Mouse (Mus musculus) ES-CJ7 (cell line): ENCODE results near the gene Lgals4.
A peak's percentile ranks its signal among the peaks of the same experiment; 100 is the strongest.

ENCODE experiments used
- DNase-seq: peaks from one replicate; pipeline ENCODE4 v3.0.0; 2011; ENCODE audit warnings: low read depth, low spot score

Gene Lgals4

DNA sequence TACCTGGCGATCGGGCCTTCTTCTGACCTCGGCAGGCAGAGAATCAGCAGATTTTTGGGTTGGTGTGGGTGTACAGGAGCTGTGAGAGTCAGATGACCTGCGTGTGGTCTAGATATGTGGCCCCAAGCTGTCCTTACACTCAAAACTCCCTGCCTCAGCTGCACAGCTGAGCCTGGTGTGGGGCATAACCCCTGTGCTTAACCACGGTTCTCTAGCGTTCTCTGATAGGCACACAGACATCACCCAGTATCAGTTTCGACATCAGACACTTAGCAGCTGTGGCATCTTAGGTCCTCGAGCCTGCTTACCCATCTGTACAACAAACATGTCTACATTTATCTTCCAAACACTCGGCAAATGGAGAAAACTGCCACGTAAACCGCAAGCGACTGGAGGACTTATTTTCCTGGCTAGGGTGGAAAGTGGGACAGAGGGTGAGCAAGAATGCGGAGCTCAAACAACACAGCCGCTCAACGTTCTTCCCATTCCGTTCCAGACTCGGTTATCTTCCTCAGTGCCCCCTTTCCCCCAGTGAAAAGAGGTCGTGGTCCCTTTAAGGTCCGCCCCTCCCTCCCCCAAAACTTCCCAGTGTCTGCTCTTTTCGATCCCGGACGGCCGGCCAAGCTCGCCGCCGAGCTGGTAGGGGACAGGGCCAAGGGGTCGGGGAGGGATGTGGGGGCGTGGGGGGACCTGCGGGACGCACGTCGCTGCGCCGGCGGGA is 25.3 kb upstream of the Lgals4 start, which contains the start of gene Hnrnpl:
Gene Hnrnpl (plus strand): TSS at position 321 of the 721 bp plus-strand sequence.
- DNase-seq: peak; percentile 60

DNA sequence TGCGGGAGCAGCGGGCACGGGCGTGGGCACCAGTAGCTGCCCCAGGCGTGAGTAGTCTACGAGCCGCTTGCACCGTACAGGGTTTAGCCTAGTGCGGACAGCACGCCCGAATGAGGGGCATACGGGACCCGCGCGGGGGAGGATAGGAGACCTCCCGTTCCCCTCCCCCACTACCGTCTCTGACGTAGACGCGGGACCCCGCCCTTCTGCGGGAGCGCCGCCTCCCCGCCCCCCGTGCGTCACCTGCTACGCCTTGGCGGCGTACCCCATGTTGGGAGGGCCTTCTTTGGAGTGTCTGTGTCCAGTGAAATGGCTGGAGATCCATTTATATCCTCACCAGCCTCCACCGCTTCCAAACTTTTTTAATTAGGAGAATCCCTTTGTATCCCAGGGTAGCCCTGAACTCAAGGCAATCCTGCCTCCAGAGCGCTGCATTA is 24.7 kb upstream of the Lgals4 start:
- peak; percentile 94 for DNase-seq

DNA sequence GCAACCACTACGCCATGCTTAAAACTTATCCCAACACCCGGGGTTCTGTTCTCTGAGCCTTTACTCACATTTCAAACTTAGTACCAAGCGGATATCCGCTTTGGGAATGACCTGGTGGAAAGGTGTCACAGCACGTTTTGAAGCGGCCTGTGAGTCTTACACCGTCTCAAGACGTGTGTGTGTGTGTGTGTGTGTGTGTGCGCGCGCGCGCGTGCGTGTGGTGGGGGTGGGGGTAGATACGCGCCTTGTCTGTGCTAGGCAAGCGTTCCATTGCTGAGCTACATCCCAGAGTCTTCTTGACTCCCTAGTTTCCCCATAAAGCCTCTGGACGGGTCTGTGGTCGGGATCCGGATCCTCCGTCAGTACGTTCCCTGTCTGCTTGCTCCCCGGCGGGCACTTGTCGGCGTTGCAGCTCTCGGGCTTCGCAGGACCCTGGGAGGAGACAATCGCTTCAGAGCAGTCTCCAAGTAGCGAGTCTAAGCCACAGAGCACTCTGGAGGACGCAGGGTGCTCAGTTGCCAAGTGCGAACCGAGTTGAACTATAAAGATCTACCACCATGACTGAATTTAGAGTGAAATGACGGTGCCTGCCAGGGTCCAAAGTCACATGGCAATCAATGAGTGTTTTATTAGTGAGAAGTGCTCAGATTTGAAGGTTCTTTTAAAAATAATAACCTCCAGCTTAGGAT is 24.1 kb upstream of the Lgals4 start:
- peak; percentile 74 for DNase-seq

DNA sequence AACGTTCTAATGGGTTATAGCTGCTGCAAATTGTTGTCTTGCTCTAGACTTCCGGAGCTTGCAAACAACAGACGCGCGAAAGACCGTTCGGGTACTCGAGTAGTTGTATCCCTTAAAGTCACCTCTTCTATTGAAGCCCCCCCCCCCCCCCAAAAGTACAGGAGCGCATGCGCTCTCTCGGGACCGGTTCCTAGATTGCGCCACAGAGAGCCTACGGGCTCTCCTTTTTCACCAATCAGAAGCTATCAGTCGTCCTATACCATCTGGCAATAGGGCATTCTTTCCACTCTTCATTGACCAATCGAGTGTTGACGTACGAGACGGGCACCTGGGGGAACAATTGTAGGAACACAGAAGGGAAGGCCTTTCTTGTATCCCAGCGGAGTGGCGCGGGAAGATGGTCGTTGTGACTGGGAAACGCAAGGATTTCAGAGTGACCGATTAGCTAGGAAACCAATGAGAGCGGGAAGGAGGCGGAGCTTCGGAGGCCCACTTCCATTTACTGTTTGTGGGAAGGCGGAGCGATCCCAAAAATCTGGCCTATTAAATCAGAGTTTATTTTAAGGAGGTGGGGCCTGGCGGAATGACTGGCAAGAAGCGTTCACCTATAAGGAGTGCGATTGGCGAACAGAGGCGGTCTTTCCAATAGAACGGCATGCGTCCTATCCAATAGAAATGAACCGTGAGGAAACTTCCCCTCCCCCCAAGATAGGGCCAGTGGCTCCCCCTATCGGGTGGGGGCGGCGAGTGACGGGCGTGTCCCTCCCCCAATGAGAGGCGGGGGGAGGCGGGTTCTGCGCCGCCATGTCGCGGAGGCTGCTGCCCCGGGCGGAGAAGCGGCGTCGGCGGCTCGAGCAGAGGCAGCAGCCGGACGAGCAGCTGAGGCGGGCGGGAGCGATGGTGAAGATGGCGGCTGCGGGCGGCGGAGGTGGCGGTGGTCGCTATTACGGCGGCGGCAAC is 23.3 kb upstream of the Lgals4 start:
- DNase-seq: peak; percentile 100

DNA sequence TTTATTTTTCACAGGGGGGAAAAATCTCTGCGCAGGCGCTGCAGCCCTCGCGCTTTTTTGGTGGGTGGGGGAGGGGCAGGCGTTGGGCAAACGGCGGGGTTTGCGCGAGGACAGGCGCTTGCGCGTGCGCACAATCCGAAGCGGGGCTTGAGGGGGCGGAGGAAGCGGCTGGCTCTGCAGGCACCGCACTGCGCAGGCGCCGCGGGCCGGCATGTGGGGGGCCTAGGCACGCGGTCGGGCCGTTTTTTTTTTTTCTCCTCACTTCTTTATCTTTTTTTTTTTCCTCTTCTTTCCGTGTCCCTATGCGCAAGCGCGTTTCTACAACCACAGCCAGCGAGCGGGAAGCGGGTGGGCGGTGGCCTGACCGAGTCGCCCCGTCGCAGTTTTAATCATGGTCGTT is 22.4 kb upstream of the Lgals4 start:
- DNase-seq: peak; percentile 96

DNA sequence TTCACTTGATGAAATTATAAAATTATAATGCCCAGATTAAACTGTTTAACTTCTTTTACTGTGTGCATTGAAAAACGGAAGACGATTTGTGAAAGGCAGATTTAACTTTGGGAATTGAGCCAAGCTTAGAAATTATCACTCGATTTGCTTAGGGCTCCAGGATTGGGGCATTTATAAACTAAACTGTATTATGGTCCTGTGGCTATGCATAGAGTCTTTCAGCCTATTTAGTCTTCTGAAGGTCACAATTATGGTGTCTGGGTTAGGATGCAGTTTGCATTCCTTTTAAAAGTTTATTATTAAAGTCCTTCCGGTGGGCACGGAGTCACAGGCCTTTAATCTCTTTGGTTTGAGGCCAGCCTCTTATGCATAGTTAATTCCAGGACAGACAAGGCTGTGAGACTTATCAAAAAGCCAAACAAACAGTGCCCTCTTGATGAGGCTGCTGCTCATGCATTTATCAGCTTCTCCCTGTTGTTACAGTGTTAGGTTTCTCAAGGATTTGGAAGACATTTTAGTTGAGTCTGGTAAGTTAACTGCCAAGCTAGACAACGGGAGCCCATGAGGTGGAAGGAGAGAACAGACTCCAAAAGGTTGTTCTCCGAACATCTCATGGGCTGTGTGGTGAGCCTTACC is 21.9 kb upstream of the Lgals4 start:
- DNase-seq: no peak

DNA sequence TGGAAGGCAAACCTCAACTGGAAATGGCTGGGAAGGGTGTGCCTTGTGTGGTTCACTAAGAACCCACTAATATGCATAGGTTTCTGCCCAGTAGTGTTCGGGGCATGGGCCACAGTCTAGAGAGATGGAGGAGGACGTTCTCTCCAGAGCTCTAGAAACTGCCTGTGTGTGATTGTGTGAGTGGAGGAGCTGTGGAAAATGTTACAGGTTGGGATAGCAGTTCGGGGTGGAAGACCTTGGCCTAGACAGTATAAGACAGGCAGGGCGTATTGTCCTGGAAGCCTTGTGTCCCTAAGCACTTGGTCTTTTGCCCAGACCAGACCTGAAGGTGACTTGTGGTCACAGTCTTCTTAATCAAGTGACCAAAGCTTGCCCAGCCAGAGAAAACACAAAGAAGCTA is 21.2 kb upstream of the Lgals4 start:
- no peak for DNase-seq

DNA sequence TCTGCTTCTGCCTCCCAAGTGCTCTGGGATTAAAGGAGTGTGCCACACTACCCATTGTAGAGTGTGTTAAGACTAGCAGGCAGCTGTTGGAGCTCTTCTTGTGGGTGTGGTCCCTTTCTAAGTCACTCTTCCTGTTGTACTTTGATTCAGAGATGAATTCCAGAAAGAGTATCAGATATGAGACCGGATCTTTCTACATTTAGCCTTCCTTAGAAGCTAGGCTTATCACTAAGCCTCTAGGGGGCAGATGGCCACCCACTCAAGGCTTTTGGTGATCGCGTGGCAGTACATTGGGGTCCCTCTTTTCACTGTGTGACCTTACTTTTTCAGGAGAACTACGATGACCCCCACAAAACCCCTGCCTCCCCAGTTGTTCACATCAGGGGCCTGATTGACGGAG is 20.7 kb upstream of the Lgals4 start:
- no peak for DNase-seq

DNA sequence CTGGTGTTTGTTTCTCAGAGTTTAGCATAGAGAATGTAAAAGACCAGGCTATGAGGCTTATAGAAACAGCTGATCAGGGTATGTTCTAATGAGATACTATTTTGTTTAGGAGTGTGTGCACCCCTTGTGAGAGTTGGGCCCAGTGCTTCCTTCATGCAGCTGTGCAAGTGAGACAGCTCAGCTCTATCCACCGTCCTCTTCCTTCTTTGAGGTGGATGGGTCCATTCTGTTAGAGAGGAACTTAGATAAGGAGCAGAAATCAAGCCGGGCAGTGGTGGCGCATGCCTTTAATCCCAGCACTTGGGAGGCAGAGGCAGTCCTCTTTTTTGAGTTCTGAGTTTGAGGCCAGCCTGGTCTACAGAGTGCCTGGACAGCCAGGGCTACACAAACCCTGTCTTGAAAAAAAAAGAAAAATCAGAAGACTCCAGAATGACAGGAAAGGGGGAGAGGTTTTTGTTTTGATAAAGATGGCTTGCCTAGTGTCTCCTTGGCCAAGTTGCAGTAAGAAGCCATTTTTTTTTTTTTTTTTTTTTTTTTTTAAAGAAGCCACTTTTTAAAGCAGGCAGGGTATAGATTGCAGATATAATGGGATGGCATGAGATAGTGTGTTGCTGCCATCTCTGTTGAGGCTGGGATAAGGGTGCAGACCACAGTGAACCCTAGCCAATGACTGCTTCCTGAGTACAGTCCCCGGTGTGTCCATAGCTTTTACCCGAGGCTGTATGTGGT is 19.2 kb upstream of the Lgals4 start:
- no peak for DNase-seq

DNA sequence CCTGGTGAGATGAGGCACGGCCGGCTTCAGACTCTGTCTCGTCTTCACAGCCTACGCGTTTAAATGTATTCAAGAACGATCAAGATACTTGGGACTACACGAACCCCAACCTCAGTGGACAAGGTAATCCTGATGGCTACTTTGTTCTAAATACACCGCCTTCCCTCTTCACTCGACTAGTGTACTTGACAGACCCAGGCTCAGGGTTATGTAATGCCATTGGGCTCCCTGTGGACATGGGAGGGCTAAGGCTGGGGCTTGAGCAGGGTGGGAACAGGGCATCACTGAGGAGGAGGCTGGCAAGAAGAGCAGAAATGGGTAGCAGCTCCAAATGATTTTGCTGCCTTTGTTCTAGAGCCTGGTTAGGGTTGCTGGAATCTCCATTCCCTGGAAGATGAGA is 18.4 kb upstream of the Lgals4 start:
- DNase-seq: no peak

DNA sequence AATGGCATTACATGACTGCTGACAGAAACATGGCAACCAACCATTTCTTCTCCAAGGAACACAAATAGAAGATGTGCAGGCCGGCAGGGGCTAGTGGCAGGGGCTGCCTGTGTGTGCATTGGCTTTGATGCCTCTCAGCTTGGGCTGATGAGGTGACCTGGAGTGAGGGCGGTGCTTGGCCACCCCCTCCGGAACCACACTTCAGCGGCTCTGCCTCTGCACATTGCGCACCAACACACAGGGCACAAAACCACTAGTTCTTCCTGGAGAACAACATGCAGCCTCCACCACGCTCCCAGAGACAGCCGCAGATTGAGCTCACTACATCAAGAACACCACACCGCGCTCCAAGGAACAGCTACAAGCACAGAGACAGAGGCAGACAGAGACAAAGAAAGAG is 17.5 kb upstream of the Lgals4 start:
- no peak for DNase-seq

DNA sequence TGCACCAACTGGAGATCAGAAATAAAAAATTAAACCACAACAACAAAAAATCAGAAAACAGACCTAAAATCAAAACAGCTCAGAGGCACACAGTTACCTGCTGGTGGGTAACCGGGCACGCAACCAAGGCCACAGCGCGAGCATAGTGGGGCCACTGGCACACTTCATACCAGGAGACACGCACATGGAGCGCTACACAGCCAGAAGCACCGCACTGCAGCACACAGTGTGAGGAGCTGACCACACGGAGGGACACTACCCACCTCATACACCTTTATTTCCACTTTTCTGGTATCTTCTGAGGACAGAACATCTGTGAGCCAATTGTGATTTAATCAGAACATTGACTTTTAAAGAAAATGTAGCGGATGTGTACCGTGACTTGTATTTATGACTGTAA is 16.7 kb upstream of the Lgals4 start:
- no peak for DNase-seq

DNA sequence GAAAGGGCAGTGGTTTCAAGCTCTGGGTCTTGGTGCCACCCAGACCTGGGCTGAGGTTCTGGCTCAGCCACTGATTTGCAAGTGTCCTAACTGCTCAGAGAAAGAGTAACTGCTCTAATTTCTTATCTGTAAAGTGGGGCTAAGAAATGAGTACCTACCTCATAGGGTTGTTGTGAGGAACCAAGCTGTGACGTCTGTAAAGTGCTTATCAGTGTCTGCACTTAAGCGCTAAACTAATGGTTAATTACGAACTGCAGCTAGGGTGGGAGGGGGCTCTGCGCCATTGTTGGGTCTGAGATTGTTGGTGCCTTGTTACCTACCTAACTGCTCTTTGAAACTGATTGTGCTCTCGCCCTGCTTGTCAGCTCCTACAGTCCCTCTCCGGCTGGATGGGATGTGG is 16.1 kb upstream of the Lgals4 start:
- DNase-seq: no peak

DNA sequence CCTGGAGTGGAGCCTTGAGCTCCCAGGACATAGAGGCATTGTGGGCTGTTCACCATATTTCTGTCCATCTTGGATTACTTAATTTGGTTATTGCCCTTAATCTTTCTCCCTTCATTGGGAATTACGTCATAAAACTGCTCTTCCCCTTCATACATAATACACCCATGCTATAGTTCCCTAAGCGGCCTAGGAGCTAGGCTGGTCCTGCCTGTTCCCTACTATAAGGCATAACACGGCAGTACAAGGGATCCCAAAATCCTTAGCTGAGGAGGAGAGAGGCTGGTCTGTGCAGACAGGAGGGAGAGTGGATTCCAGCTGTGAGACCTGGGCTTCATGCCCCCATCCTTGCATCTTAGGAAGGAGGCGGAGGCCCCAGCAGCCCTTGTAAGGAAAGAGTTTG is 15.7 kb upstream of the Lgals4 start:
- DNase-seq: no peak

DNA sequence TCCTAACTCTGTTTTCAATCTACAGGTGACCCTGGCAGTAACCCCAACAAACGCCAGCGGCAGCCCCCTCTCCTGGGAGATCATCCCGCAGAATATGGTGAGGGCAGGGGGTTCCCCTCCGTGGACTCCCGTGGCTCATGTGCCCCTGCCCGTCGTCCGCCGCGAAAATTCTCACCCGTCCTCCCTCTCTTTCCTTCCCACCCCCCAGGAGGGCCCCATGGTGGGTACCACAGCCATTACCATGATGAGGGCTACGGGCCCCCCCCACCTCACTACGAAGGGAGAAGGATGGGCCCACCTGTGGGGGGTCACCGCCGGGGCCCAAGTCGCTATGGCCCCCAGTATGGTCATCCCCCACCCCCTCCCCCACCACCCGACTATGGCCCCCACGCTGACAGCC is 15.2 kb upstream of the Lgals4 start:
- DNase-seq: no peak

DNA sequence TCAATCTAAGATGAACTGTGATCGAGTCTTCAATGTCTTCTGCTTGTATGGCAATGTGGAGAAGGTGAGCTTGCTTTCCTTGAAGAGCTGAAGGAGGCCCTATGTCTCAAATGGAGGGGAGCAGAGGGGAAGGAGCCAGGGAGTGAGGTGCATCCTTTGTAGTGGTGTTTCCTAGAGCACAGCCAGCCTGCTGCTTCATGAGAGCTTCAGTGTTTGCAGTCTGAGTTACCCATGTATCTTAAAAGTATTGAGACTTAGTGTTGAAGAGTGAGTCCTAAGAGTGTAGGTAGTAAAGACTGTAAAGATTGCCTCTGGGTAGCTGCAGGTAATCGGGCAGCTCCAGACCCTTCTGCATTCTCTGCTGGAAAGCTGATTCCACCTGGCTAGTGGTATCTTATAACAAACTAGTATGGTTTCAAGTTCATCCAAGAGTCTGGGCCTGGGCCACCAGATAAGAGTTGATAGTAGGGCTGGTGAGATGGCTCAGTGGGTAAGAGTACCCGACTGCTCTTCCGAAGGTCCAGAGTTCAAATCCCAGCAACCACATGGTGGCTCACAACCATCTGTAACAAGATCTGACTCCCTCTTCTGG is 14.7 kb upstream of the Lgals4 start:
- no peak for DNase-seq

DNA sequence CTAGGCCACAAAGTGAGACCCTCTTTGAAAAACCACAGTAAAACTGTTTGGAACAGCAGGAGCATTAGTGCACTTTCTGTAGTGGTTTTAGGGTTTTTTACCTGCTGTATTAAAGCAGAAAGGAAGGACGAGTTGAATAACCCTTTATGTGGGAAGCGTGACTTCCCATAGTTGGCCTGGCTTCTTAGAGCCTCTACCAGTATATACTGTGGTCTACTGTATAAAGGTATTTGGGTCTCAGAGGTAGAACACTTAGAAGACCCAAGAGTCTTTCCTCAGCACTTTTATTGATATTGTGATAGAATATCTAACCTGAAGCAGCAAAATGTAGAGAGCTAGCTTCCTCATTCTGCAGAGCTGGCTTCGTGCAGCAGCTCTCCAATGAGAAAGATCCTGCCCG is 14.1 kb upstream of the Lgals4 start:
- DNase-seq: no peak

DNA sequence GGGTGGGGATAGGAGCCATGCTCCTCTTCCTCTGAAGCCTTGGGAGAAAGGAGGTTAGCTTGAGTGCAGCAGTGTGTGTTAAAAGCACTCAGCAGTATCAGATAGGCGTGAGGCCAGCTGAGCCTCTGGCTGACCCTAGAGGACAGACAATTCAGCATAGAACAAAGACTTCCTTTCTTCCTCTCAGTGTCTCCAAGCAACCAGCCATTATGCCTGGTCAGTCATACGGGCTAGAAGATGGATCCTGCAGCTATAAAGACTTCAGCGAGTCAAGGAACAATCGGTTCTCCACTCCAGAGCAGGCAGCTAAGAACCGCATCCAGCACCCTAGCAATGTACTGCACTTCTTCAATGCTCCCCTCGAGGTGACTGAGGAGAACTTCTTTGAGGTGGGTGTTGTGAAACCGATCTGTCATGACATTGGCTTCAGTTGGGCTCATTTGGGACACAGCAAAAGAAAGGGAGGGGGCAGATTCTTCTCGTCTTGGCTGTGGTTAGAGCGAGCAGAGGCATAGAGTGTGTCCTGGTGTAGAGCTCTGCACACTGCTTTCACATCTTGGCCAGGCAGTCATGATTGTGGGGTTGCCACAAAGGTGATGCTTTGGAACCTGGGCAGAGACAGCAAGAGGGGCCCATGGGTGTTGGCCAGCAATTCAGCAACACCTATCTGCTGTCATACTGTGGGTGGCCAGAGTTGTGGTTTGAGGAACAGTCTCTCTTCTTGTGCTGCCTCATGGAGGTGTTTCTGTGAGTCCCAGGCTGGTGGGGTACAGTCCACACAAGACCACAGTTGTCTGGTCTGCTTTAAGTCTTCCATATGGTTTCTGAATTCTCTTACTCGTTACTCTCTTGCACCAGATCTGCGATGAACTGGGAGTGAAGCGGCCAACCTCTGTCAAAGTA is 13.0 kb upstream of the Lgals4 start:
- DNase-seq: no peak

DNA sequence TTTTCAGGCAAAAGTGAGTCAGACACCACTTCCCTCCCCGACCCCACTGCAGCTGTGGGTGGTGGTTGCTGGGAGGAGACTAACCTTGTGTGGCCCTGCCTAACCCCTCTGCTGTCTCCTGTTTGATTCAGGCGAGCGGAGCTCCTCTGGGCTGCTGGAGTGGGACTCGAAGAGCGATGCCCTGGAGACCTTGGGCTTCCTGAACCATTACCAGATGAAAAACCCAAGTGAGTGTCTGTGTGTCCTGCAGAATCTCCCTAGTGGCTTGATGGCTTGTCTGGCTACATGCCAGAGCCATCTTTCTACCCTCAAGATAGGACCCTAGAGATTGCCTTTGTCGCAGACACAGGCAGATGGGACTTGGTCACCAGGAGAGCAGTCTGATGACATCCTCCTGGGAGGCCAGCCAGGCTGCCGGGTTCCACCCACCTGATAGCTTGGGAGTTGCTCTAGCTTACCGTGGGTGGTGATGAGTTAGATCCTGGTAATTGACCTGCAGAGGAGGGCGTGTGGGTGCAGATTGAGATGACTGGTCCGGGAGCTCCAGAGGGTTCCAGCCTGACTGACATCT is 12.3 kb upstream of the Lgals4 start:
- DNase-seq: no peak
